Mouse (Mus musculus): ENCODE results near the gene Angpt4. TPM values are rescaled to one million over a fixed set of nuclear protein-coding genes. Genes with fewer than 3 reads are reported as not detected.

Gene Angpt4
- polyA plus RNA-seq, 1 experiment from 2014 or later = 0.06 TPM

- Histone ChIP-seq H3K27me3 (ENCODE audit: low read depth, poor library complexity, severe bottlenecking) (peaks cover 55% of the 10 kb centered on the region), H3K4me1 (peaks cover 93% of the 10 kb centered on the region), H3K27ac (replicated peaks) (peak overlapping the region; percentile 95), H3K4me3 (peak overlapping the region; percentile 59), H3K36me3 (peaks cover 35% of the 10 kb centered on the region), H3K9me3 (replicated peaks) (no peaks in the 10 kb centered on the region)
- DNase-seq (ENCODE audit: low spot score) = no peak
- 85% methylated on average over 7 of the region's 7 CpGs for WGBS
Observed at GRCm38 (mm10) chr2:151968986-151969385, 58.0 kb downstream of the Angpt4 start.

GRCm38 (mm10) chr2:151969396-151969795 is 58.4 kb downstream of the Angpt4 start:
- H3K4me3 ChIP-seq = peak overlapping the region; percentile 59
- H3K27ac ChIP-seq (replicated peaks) = peak overlapping the region; percentile 95
- peaks cover 93% of the 10 kb centered on the region for H3K4me1 ChIP-seq
- peaks cover 35% of the 10 kb centered on the region for H3K36me3 ChIP-seq
- H3K27me3 ChIP-seq (ENCODE audit: low read depth, poor library complexity, severe bottlenecking) = peaks cover 60% of the 10 kb centered on the region
- DNase-seq (ENCODE audit: low spot score) = no peak
- 95% methylated on average over 6 of the region's 6 CpGs for WGBS
- no peaks in the 10 kb centered on the region for H3K9me3 ChIP-seq (replicated peaks)

GRCm38 (mm10) chr2:151970191-151971172 is 59.5 kb downstream of the Angpt4 start:
- H3K27ac ChIP-seq (replicated peaks) = peak overlapping the region; percentile 95
- peak overlapping the region; percentile 59 for H3K4me3 ChIP-seq
- H3K27me3 ChIP-seq (ENCODE audit: low read depth, poor library complexity, severe bottlenecking) = peaks cover 60% of the 10 kb centered on the region
- DNase-seq (ENCODE audit: low spot score) = peak; percentile 88
- H3K9me3 ChIP-seq (replicated peaks) = no peaks in the 10 kb centered on the region
- 47% methylated on average over 53 of the region's 53 CpGs for WGBS
- peaks cover 37% of the 10 kb centered on the region for H3K36me3 ChIP-seq
- peaks cover 89% of the 10 kb centered on the region for H3K4me1 ChIP-seq

- peak overlapping the region; percentile 59; the same call in 1 of the 2 replicates for H3K4me3 ChIP-seq
- H3K4me1 ChIP-seq = peaks cover 94% of the 10 kb centered on the region
- WGBS = 84% methylated on average over 5 of the region's 5 CpGs
- peaks cover 49% of the 10 kb centered on the region for H3K36me3 ChIP-seq
- peak overlapping the region; percentile 95 for H3K27ac ChIP-seq (replicated peaks)
- H3K9me3 ChIP-seq (replicated peaks) = no peaks in the 10 kb centered on the region
- H3K27me3 ChIP-seq (ENCODE audit: low read depth, poor library complexity, severe bottlenecking) = peaks cover 61% of the 10 kb centered on the region
- DNase-seq (ENCODE audit: low spot score) = no peak
Observed at GRCm38 (mm10) chr2:151971748-151972147, 60.7 kb downstream of the Angpt4 start.

GRCm38 (mm10) chr2:151972880-151973594 is 62.0 kb downstream of the Angpt4 start:
- Histone ChIP-seq H3K27ac (replicated peaks) (peak overlapping the region; percentile 93), H3K36me3 (peaks cover 54% of the 10 kb centered on the region), H3K4me1 (peaks cover 94% of the 10 kb centered on the region), H3K27me3 (ENCODE audit: low read depth, poor library complexity, severe bottlenecking) (peaks cover 58% of the 10 kb centered on the region), H3K4me3 (peak overlapping the region; percentile 57), H3K9me3 (replicated peaks) (no peaks in the 10 kb centered on the region)
- peak; percentile 86 for DNase-seq (ENCODE audit: low spot score)
- 12% methylated on average over 23 of the region's 23 CpGs for WGBS

GRCm38 (mm10) chr2:151973595-151974562 is 62.9 kb downstream of the Angpt4 start:
- peak overlapping the region; percentile 93 for H3K27ac ChIP-seq (replicated peaks)
- DNase-seq (ENCODE audit: low spot score) = peak; percentile 57
- peaks cover 94% of the 10 kb centered on the region for H3K4me1 ChIP-seq
- peaks cover 45% of the 10 kb centered on the region for H3K36me3 ChIP-seq
- peak overlapping the region; percentile 57 for H3K4me3 ChIP-seq
- H3K27me3 ChIP-seq (ENCODE audit: low read depth, poor library complexity, severe bottlenecking) = peaks cover 57% of the 10 kb centered on the region
- H3K9me3 ChIP-seq (replicated peaks) = no peaks in the 10 kb centered on the region
- 3% methylated on average over 36 of the region's 36 CpGs for WGBS

GRCm38 (mm10) chr2:151975295-151975694 is 64.3 kb downstream of the Angpt4 start:
- H3K27ac ChIP-seq (replicated peaks) = no peak overlapping the region
- DNase-seq (ENCODE audit: low spot score) = no peak
- no peaks in the 10 kb centered on the region for H3K9me3 ChIP-seq (replicated peaks)
- 84% methylated on average over 5 of the region's 5 CpGs for WGBS
- peaks cover 91% of the 10 kb centered on the region for H3K4me1 ChIP-seq
- H3K4me3 ChIP-seq = no peak overlapping the region
- H3K27me3 ChIP-seq (ENCODE audit: low read depth, poor library complexity, severe bottlenecking) = peaks cover 48% of the 10 kb centered on the region
- H3K36me3 ChIP-seq = peaks cover 31% of the 10 kb centered on the region

- Histone ChIP-seq H3K9me3 (replicated peaks) (no peaks in the 10 kb centered on the region), H3K36me3 (peaks cover 27% of the 10 kb centered on the region), H3K27ac (replicated peaks) (no peak overlapping the region), H3K4me3 (0 out of 2 replicates have a peak overlapping the region, but pooled peaks have one; percentile 2), H3K4me1 (peaks cover 90% of the 10 kb centered on the region), H3K27me3 (ENCODE audit: low read depth, poor library complexity, severe bottlenecking) (peaks cover 46% of the 10 kb centered on the region)
- WGBS = 94% methylated on average over 3 of the region's 3 CpGs
- DNase-seq (ENCODE audit: low spot score) = no peak
Observed at GRCm38 (mm10) chr2:151976067-151976466, 65.1 kb downstream of the Angpt4 start.

GRCm38 (mm10) chr2:151977689-151978440 is 66.9 kb downstream of the Angpt4 start:
- peaks cover 25% of the 10 kb centered on the region for H3K36me3 ChIP-seq
- peak overlapping the region; percentile 67 for H3K27ac ChIP-seq (replicated peaks)
- peaks cover 30% of the 10 kb centered on the region for H3K27me3 ChIP-seq (ENCODE audit: low read depth, poor library complexity, severe bottlenecking)
- no peaks in the 10 kb centered on the region for H3K9me3 ChIP-seq (replicated peaks)
- H3K4me1 ChIP-seq = peaks cover 72% of the 10 kb centered on the region
- 92% methylated on average over 4 of the region's 4 CpGs for WGBS
- DNase-seq (ENCODE audit: low spot score) = no peak
- peak overlapping the region; percentile 89; the same call in 1 of the 2 replicates for H3K4me3 ChIP-seq

- H3K27ac ChIP-seq (replicated peaks) = peak overlapping the region; percentile 97; the same call in 1 of the 2 replicates
- no peaks in the 10 kb centered on the region for H3K9me3 ChIP-seq (replicated peaks)
- peaks cover 65% of the 10 kb centered on the region for H3K4me1 ChIP-seq
- peak overlapping the region; percentile 89 for H3K4me3 ChIP-seq
- DNase-seq (ENCODE audit: low spot score) = no peak
- WGBS = 81% methylated on average over 6 of the region's 6 CpGs
- peaks cover 24% of the 10 kb centered on the region for H3K27me3 ChIP-seq (ENCODE audit: low read depth, poor library complexity, severe bottlenecking)
- H3K36me3 ChIP-seq = peaks cover 25% of the 10 kb centered on the region
Observed at GRCm38 (mm10) chr2:151978494-151978893, 67.5 kb downstream of the Angpt4 start.
